Mouse (Mus musculus): ENCODE results near the gene Orc3.

DNA sequence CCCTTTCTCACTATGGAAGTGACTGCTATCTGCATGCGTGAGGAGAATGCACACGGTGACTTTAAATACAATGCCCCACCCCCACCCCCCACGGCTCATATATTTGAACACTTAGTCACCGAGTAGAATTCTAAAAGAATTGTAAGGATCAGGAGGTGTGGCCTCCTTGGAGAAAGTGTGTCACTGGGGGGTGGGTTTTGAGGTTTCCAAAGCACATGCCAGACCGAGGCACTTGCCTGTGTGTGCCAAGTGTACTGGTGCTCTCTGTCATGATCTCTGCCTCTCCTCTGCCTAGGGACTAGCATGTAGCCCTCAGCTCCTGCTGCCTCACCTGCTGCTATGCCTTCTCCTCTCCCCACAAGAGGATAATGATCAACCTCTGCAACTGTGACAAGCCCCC is 32.3 kb downstream of the Orc3 start:
- TF ChIP-seq CTCF (IDR thresholded peaks at IDR 0.05; ENCODE audit: low read depth) (no peak), EP300 (optimal IDR thresholded peaks at IDR 0.05) (no peak)

Measured in stomach, postnatal 0 days (tissue).